22 mouse cellular contexts compared by ENCODE assay signal in the genomic region with DNA sequence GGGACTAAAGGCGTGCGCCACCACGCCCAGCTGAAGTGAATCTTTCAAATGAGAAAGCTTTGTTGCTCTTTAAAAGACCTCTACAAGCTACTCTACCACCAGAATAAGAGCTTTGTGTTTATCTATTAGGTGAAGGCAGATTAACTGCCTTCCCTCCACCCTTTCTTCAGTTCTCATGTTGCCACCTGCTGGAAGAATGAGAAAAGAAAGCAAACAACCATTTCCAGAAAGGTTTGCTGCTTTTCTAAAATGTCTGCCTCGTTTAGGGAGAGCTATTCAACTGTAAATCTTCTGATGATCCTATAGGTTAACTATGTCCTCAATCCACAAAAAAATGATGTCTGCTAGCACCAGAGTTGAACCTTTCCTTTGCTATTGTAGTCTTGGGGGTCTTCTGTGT. TPM values are rescaled to one million over a fixed set of nuclear protein-coding genes. Genes with fewer than 3 reads are reported as not detected.
DNase-seq lines count a peak whose midpoint lies in the region; ATAC-seq and TF ChIP-seq lines count a peak whose summit lies in the region.
"Had no signal": no experiment of that assay in that cellular context is flagged by ENCODE, and none has a peak within 500 bp of the region (broad histone marks: within the 10 kb centered on the region; RNA-seq: fewer than 3 reads in every experiment).

No protein-coding gene starts in this region.

- H3K27me3 ChIP-seq in heart, adult 2 months (ENCODE audit: control insufficient read depth, insufficient read depth, low read length), result no peaks in the 10 kb centered on the region
- no peaks in the 10 kb centered on the region for H3K27me3 ChIP-seq in lung, embryonic 14.5 days (ENCODE audit: insufficient read depth, low read length)
- no peaks in the 10 kb centered on the region for H3K27me3 ChIP-seq in ES-Bruce4 (ENCODE audit: control insufficient read depth, insufficient read depth, low read length, poor library complexity, severe bottlenecking)
- no peaks in the 10 kb centered on the region for H3K27me3 ChIP-seq in liver, embryonic 13.5 days
- H3K27me3 ChIP-seq: embryonic facial prominence, embryonic 15.5 days; forebrain, embryonic 15.5 days; heart, embryonic 13.5 days; liver, embryonic 15.5 days; neural tube, embryonic 13.5 days had no signal

- H3K36me3 ChIP-seq in heart, adult 2 months (ENCODE audit: control insufficient read depth, insufficient read depth, low read length), result peaks cover 17% of the 10 kb centered on the region
- H3K36me3 ChIP-seq in lung, embryonic 14.5 days (ENCODE audit: insufficient read depth), result peaks cover 76% of the 10 kb centered on the region
- H3K36me3 ChIP-seq in ES-Bruce4 (ENCODE audit: control insufficient read depth, insufficient read depth, low read length, poor library complexity, severe bottlenecking), result peaks cover 73% of the 10 kb centered on the region
- H3K36me3 ChIP-seq in liver, embryonic 13.5 days, result peaks cover 70% of the 10 kb centered on the region

- no peak overlapping the region for H3K9ac ChIP-seq in heart, adult 2 months (ENCODE audit: low read depth, low read length)
- H3K9ac ChIP-seq in lung, embryonic 14.5 days, result no peak overlapping the region
- no peak overlapping the region for H3K9ac ChIP-seq in ES-Bruce4 (ENCODE audit: low read depth, poor library complexity, severe bottlenecking)
- H3K9ac ChIP-seq in liver, embryonic 13.5 days, result no peak overlapping the region
- H3K9ac ChIP-seq: embryonic facial prominence, embryonic 15.5 days; forebrain, embryonic 15.5 days; heart, embryonic 13.5 days; liver, embryonic 15.5 days; neural tube, embryonic 13.5 days had no signal

- H3K4me1 ChIP-seq in heart, adult 2 months (ENCODE audit: control insufficient read depth, insufficient read depth, low read length), result no peaks in the 10 kb centered on the region
- no peaks in the 10 kb centered on the region for H3K4me1 ChIP-seq in lung, embryonic 14.5 days (ENCODE audit: insufficient read depth)
- no peaks in the 10 kb centered on the region for H3K4me1 ChIP-seq in ES-Bruce4 (ENCODE audit: control insufficient read depth, insufficient read depth, low read length)
- peaks cover 9% of the 10 kb centered on the region; the same call in 1 of the 2 replicates for H3K4me1 ChIP-seq in liver, embryonic 13.5 days (replicated peaks)
- H3K4me1 ChIP-seq: embryonic facial prominence, embryonic 15.5 days; forebrain, embryonic 15.5 days; heart, embryonic 13.5 days; liver, embryonic 15.5 days; neural tube, embryonic 13.5 days had no signal

- WGBS in heart, adult 2 months, result 80% methylated on average over 4 of the region's 4 CpGs
- WGBS in lung, embryonic 14.5 days, result 69% methylated on average over 4 of the region's 4 CpGs
- 67% methylated on average over 4 of the region's 4 CpGs for WGBS in liver, embryonic 13.5 days (ENCODE audit: insufficient replicate concordance)

- no peak for TF ChIP-seq POLR2A in heart, adult 2 months (IDR thresholded peaks at IDR 0.05; ENCODE audit: insufficient read depth, low read depth, low read length)
- no peak for TF ChIP-seq POLR2A in ES-Bruce4 (IDR thresholded peaks at IDR 0.05; ENCODE audit: insufficient read depth, low read length)

- TF ChIP-seq CTCF in heart, adult 2 months (IDR thresholded peaks at IDR 0.05), result peak; percentile 29; the same call in 1 of the 2 replicates
- peak; percentile 13; the same call in 1 of the 2 replicates for TF ChIP-seq CTCF in lung, embryonic 14.5 days (IDR thresholded peaks at IDR 0.05; ENCODE audit: low read depth)
- no peak for TF ChIP-seq CTCF in ES-Bruce4 (IDR thresholded peaks at IDR 0.05; ENCODE audit: low read depth, low read length)

- H3K4me2 ChIP-seq in lung, embryonic 14.5 days, result no peak overlapping the region
- H3K4me2 ChIP-seq in liver, embryonic 13.5 days, result no peak overlapping the region
- H3K4me2 ChIP-seq: embryonic facial prominence, embryonic 15.5 days; forebrain, embryonic 15.5 days; heart, embryonic 13.5 days; liver, embryonic 15.5 days; neural tube, embryonic 13.5 days had no signal

- no peaks in the 10 kb centered on the region for H3K79me2 ChIP-seq in heart, adult 2 months (replicated peaks; ENCODE audit: control insufficient read depth, insufficient read depth, low read length)

- no peak overlapping the region for H3K4me3 ChIP-seq in heart, adult 2 months
- H3K4me3 ChIP-seq in lung, embryonic 14.5 days (ENCODE audit: low read depth, low read length), result no peak overlapping the region
- no peak overlapping the region for H3K4me3 ChIP-seq in ES-Bruce4 (ENCODE audit: low read depth, low read length)
- H3K4me3 ChIP-seq in liver, embryonic 13.5 days (replicated peaks), result no peak overlapping the region
- H3K4me3 ChIP-seq: embryonic facial prominence, embryonic 15.5 days; forebrain, embryonic 15.5 days; heart, embryonic 13.5 days; liver, embryonic 15.5 days; neural tube, embryonic 13.5 days had no signal

- H3K9me3 ChIP-seq in lung, embryonic 14.5 days (ENCODE audit: low read depth, low read length), result no peaks in the 10 kb centered on the region
- no peaks in the 10 kb centered on the region for H3K9me3 ChIP-seq in ES-Bruce4 (replicated peaks; ENCODE audit: control insufficient read depth, insufficient read depth, low read length, poor library complexity, severe bottlenecking)
- H3K9me3 ChIP-seq in liver, embryonic 13.5 days (replicated peaks), result no peaks in the 10 kb centered on the region
- H3K9me3 ChIP-seq: embryonic facial prominence, embryonic 15.5 days; forebrain, embryonic 15.5 days; heart, embryonic 13.5 days; liver, embryonic 15.5 days; neural tube, embryonic 13.5 days had no signal

- intact Hi-C loops in heart, adult 2 months (cut with DNase I), result no loop called here
- intact Hi-C loops in gastrocnemius, postnatal 36 days (cut with DNase I), result loop anchor here (10.0 kb wide), 1 partner anchor 264 kb away; no protein-coding TSS in a partner anchor

- no peak for TF ChIP-seq EP300 in heart, adult 2 months (IDR thresholded peaks at IDR 0.05; ENCODE audit: insufficient read depth, low read depth, low read length)
- TF ChIP-seq EP300 in ES-Bruce4 (IDR thresholded peaks at IDR 0.05; ENCODE audit: insufficient read depth, low read depth, low read length), result no peak

- no peak for DNase-seq in heart, adult 2 months
- no peak for DNase-seq in heart, adult 9 months (ENCODE audit: low spot score in 2 of 2)
- peak; percentile 28 for DNase-seq in lung, embryonic 14.5 days
- DNase-seq in lung, postnatal 36 days, result no peak
- DNase-seq in liver, embryonic 13.5 days, result no peak
- DNase-seq in right cerebral cortex, adult 2 months (ENCODE audit: low spot score in 2 of 2), result no peak
- no peak for DNase-seq in gastrocnemius, postnatal 36 days
- DNase-seq: adrenal gland, postnatal 36 days; cerebellum, adult 9-10 months; heart, postnatal 4 days; kidney, postnatal 25 days; left cerebral cortex, postnatal 4 days; right cerebral cortex, postnatal 4 days had no signal

- H3K27ac ChIP-seq in heart, adult 2 months, result no peak overlapping the region
- H3K27ac ChIP-seq in lung, embryonic 14.5 days (ENCODE audit: low read depth), result no peak overlapping the region
- H3K27ac ChIP-seq in ES-Bruce4 (ENCODE audit: insufficient read depth, low read length), result peak overlapping the region; percentile 95
- H3K27ac ChIP-seq in liver, embryonic 13.5 days, result 0 out of 2 replicates have a peak overlapping the region, but pooled peaks have one; percentile 44
- H3K27ac ChIP-seq: embryonic facial prominence, embryonic 15.5 days; forebrain, embryonic 15.5 days; heart, embryonic 13.5 days; liver, embryonic 15.5 days; macrophage; neural tube, embryonic 13.5 days had no signal

- no peak for ATAC-seq in lung, embryonic 14.5 days (ENCODE audit: insufficient read depth)
- ATAC-seq in liver, embryonic 13.5 days (ENCODE audit: low read depth), result 0 out of 2 replicates have a peak, but pooled peaks have one; percentile 3
- ATAC-seq: forebrain, embryonic 15.5 days; midbrain, embryonic 16.5 days had no signal

RNA-seq across cellular contexts. Expression of gene Ncl, which starts 10.4 kb away (rescaled TPM):
- 100 to 1,000 TPM in 1 of 2 experiments, 10 to 100 TPM in 1; 95.9 to 120 TPM for total RNA-seq in heart, adult 2 months (2021)
- polyA plus RNA-seq in heart, adult 2 months (2012; rRNA removed), result 7.2 and 10.3 TPM in 2 replicates
- 391 and 408 TPM in 2 replicates for polyA plus RNA-seq in lung, embryonic 14.5 days (2014; fragmentation: Nextera tagmentation; extraction: Ambion mirVana)
- 1,350 and 1,473 TPM in 2 replicates for polyA plus RNA-seq in ES-Bruce4 (2011; ENCODE audit: insufficient read depth, insufficient read length, low read depth, missing spikeins)
- polyA plus RNA-seq in liver, embryonic 13.5 days (2015; fragmentation: Nextera tagmentation; extraction: Ambion mirVana), result 423 and 530 TPM in 2 replicates
- total RNA-seq in gastrocnemius, postnatal 36 days (2021), result 100 to 1,000 TPM in 1 of 2 experiments, 10 to 100 TPM in 1; 79.3 to 101 TPM

RNA-seq across cellular contexts. Expression of gene B3gnt7, which starts 46.2 kb away (rescaled TPM):
- total RNA-seq in heart, adult 2 months (2021), result under 1 TPM; 0.41 to 0.57 TPM
- 0.62 and 0.82 TPM in 2 replicates for polyA plus RNA-seq in heart, adult 2 months (2012; rRNA removed)
- polyA plus RNA-seq in lung, embryonic 14.5 days (2014; fragmentation: Nextera tagmentation; extraction: Ambion mirVana), result 7.2 and 7.5 TPM in 2 replicates
- 54.9 and 55.3 TPM in 2 replicates for polyA plus RNA-seq in ES-Bruce4 (2011; ENCODE audit: insufficient read depth, insufficient read length, low read depth, missing spikeins)
- polyA plus RNA-seq in liver, embryonic 13.5 days (2015; fragmentation: Nextera tagmentation; extraction: Ambion mirVana), result 2.4 and 3.2 TPM in 2 replicates
- total RNA-seq in gastrocnemius, postnatal 36 days (2021), result not detected
- total RNA-seq: gastrocnemius, adult 8-10 months had no signal

Comparison
In these comparisons a context has a peak if more than half of its experiments do, and no peak if none do; other contexts are left out.
1. H3K27ac ChIP-seq: peak in ES-Bruce4 (single experiment) and liver, embryonic 13.5 days (single experiment); none in heart, adult 2 months (single experiment) and lung, embryonic 14.5 days (single experiment).
2. RNA of gene Ncl, which starts 10.4 kb away (polyA plus RNA-seq): 1,350 to 1,473 TPM in ES-Bruce4, 423 to 530 TPM in liver, embryonic 13.5 days and 391 to 408 TPM in lung, embryonic 14.5 days; 7.2 to 10.3 TPM in heart, adult 2 months; every median in the first group is over 10 times any median in the second.